Mouse (Mus musculus) layer of hippocampus, postnatal 14 days (tissue): ENCODE measurements around the gene Itprid2. TPM values are rescaled to one million over a fixed set of nuclear protein-coding genes. Genes with fewer than 3 reads are reported as not detected.

Experiments used
- DNase-seq, 2 experiments: peaks; one replicate each; pipeline ENCODE4 v3.0.0; 2021 to 2022; ENCODE audit warnings: low spot score in 2 of 2, mixed read lengths in 1 of 2
- total RNA-seq, 2 experiments: library from RNA; stranded (reverse); gene quantifications; 2 replicates each; pipeline ENCODE4 v1.2.3; 2021

The Itprid2 gene
- total RNA-seq, 2 experiments from 2014 or later = 40.0 to 43.1 TPM

DNA sequence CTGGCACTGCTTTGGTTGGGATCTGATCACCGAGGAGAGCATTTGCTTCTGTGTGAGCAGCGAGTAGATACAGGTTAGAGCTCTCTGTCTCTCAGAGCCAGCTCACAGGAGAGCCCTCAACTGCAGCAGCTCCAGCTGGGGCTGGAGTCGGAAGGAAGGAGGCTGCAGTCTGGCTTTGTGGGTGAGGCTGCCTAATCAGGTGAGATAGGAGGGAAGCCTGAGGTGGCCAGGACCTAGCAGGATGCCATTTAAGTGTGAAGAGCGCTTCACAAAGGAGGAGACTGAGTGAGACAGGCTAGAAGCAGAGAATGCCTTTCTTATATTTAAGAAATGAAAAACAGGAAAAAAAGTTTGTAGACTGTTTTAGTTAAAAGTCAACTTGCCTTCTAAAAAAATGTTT lies 11.9 kb downstream of the Itprid2 start:
- no peak for DNase-seq

DNA sequence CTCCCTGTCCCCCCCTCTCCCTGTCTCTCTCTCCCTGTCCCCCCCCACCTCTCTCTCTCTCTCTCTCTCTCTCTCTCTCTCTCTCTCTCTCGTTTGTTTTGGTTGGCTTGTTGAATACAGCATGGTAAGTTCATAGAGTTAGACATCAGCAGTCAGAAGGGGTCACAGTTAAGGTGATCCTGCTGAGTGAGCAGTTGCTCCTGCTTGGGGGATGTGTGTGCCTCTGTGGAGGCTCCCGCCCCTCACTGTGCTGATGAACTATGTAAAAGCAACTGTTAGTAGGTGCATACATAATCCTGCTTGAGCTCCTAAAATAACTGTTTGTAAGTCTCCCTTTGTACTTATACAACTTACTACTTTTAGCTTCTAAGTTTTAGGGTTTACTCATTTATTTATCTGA lies 12.6 kb downstream of the Itprid2 start:
- no peak for DNase-seq

DNA sequence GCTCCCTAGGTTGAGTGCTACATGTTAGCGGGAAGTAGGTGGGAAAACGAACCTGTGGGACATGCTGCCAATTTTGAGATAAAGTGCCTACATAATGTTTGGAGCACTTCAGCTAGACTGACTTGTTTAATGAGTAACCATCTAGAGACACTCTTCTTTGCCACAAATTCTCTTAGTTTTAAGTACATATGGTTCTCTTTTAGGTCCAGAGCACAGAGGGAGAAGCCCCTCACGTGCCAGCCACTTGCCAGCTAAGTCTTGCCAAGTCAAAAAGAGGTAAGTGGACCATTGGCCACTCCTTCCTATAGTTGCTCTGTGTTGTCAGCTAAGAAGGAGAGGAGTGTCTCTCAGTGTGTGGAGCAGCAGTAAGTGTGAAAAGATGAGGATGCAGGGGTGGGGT lies 16.0 kb downstream of the Itprid2 start:
- no peak for DNase-seq

DNA sequence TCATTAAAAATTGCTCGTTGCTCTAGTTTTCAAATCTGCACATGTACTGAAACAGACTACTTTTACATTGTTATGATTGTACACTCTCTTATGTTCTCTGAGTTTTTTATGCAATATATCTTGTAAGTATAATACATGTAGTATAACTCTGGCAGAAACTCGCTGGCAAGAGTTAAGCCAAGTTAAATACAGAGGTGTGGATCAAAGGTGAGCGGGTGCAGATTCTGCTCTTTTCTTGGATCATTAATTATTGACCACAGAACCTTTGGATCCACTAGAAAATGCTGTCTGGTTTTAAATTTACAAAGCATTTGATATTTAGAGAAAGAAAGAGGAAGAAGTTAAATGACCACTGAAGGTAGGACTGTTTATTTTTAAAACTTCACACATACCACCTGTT lies 16.5 kb downstream of the Itprid2 start:
- no peak for DNase-seq

DNA sequence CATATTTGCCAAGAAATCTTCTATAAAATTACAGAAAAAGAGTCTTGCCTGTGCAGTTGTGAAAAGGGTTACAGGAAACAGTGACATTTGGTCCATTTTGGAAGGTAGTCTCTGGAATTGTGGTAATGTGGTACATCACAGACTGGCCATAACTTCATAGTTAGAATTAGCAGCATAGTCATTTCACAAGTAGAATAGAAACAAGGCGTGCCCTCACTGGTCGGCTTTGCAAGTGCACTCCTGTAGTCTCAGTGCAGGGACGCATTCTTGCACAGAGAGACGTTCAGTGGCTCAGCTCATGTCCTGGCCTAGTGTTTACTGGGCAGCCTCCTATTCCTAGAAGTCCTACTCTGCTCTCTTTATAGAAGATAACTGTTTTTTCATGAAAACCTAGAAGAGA lies 17.4 kb downstream of the Itprid2 start:
- no peak for DNase-seq

DNA sequence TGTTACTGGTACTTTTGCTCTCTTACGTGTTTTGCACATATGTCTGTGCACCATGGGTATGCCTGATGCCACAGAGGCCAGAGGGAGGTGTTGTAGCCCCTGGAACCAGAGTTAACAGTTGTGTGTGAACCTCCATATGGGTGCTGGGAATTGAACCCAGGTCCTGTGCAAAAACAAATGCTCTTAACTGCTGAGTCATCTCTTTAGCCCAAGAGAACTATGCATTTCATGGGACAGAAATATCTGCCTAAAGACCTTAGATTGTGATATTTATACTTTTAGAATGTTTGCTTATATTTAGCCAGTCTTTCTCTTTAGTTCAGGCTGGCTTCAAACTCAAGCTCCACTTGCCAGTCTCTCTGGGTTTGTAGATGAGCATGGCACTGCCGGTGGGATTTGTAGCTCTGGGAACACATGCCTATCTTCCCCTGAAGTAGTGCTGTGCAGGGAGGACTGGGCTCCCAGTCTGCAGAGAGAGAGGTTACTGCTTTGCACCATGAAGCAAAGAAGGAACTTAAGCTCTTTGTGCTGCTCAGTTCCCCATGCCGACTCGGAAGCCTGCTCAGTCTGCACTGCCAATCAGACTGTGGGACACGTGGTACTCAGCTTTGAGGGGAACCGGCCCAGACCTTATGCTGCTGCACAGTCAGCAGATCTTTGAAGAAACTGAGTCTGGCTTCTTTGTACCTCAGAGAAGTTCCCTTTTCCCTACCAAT lies 18.1 kb downstream of the Itprid2 start:
- peak in 1 of 2 experiments; percentile 35 for DNase-seq

DNA sequence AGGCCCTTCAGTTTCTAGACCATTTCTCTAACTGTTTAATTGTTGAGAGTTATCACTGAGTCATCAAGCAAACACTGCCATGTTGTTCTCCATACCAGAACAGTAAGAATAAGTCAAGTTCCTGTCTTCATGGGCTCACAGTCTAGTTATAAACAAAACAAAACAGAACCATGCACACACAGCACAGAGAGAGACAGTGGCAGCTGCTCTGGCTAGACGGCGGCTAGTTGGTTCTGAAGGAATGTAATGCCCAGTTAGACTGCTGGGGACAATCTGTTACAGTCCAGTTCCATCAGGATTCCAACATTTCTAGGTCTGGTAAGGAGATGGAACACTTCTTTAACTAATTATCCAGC lies 18.6 kb downstream of the Itprid2 start:
- DNase-seq = no peak

DNA sequence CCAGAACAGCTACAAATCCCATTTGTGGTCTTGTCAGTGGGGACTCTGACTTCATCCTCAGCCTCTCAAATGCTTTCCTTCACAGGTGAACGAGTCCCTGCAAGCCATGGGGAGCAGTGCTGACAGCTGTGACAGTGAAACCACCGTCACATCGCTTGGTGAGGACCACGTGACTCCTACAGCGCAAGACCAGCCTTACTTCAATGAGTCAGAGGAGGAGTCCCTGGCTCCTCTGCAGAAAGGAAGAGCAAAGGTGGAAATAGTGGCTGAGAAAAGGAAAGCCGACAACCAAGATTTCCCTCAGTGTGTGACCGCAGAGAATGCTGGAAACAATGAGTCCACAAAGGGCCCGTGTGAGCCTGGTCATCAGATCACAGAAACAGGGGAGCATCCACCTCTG lies 21.9 kb downstream of the Itprid2 start:
- no peak for DNase-seq

DNA sequence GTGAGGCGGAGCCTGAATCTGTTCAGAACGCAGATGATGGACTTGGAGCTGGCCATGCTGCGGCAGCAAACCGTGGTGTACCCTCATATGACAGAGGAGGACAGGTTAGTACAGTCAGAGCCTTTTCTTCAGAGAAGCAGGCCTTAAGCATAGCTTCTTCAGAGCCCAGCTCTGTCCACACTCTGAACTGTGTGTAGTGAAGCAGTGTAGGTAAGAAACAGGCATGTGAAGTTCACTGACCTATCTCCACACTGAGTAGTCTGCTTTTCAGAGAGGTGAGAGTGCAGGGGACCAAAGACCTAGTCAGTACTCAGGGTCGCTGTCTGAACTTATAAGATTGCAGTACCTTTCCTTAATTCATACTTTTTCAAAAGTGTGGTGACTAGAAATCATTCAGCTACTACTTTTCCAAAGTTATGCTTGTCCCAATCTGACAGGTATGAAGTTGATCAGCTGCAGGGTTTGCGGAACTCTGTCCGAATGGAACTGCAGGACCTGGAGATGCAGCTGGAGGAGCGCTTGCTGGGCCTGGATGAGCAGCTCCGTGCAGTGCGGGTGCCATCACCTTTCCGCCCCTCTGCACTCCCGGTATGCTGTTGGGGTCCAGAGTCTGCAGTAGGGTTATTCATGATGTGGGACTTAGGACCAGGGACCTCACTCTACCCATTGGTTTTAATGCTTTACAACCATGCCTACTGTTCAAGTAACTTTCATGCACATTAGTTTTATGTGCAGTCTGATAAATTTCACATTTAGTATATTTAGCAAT lies 25.4 kb downstream of the Itprid2 start:
- DNase-seq = no peak

DNA sequence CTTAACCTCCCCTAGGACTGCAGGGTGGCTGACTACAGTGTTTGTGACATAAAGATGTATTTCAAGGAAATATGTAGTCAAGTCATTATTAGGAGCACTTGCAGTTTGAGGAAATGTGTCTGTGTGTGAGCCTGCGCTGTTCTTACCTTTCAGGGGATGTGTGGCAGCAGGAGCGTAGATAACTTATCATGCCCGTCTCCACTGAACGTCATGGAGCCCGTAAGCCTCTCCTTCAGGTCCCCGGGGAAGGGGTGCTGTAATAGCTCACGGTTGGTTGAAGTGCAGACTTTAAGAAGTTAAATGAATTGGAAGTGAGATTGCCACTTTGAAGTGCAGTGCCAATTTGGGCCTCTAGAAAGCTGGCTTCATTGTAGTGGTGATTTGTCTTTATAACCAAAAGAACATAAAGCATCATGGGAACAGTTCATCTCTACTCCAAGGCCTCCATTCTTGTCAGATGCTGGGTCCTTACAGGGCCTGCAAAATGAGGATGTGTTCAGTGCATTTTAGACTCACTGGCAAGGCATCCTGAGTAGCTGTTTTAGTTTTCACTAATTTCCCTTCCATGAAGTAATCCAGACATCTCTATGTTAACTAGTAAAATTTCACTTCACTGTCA lies 26.4 kb downstream of the Itprid2 start:
- DNase-seq = no peak

DNA sequence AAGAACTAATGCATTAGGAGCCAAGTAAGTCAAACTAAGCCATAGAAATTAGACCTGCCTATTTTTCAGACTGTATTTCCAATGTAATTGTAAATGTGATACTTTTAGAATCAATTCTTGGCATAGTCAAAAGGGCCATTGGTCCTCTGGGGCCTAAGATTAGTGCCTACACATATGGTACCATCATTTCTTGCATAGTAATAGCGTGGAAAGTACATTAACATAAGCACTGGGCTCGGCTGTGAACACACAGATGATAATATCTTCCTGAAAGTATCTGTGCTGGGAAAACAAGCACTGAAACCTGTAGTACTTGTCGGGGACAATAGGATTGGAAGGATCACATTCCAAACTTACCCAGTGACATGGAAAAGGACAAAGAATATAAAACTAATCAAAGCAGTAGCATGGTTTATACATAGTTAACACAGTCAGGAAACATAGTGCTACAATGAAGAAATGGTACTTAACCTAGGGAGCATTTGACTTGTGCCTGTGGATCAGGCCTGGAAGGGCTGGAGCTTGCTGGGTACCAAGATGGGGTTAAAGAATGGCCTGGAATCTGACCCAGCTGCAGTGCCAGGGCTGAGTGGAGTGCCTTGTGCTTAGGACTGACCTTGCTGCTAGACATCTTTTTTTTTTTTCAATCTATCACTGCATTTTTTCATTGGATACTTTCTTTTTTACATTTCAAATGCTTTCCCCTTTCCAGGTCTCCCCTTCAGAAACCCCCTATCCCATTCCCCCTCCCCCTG lies 29.6 kb downstream of the Itprid2 start:
- DNase-seq = no peak

DNA sequence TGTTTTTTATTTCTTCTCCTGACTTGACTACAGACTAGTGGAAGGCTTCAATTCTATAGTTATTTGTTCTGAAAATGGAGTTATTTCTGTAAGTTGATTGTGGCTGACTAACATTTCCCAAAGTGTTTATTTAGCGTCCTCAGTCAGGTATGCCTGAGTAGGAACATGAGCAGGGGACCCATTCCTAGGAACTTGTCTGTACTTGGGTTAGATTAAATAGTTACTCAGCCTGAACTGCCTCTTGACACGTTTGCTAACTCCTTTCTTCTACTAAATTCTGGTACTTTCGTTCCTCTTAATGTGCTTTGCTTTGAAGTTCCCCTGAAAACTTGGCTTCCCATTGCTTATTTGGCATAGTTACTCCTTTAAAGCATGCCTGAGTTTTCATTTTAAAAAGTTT lies 30.3 kb downstream of the Itprid2 start:
- no peak for DNase-seq

DNA sequence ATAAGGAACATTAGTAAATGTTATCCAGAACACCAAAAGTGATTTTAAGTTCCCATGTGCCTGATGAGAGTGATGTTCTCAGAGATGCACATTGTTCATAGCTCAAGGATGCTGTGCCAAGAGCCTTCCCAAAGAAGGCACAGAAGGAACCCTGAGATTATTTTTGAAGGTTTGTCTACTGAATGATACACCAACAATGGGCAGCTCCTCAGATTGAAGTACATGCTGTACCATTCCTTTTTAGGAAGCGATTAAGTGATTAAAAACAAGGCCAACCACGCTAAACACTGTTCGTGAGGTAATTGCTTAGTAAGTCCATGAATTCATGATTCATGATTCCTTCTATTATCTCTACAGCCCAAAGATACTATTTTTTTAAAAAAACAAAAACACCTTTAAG lies 40.1 kb downstream of the Itprid2 start:
- no peak for DNase-seq

DNA sequence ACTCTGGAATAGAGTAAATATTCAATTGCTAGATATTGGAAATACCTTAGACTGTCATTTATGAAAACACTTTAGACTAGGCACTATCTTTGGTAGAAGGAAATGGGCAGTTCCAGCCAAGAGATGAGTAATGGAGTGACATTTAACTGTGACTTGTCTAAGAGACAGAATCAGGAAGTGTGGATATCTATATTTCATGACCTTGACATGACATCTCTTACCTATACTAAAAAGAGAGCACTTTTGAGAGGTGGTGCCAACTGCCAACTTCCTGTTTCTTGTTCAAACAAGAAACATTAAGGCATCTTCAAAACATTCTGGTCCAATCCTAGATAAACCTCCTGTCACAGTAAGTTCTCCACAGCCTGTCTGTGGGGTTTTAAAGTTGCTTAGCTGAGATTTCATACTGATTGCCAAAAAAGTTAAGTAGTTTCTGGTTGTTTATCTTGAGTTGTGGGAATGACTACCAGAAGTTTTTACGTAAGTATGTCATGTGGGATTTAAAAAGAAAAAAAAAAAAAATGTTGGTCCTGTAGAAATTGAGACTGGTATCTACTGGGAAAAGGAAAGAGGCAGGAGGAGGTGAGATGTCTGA lies 42.6 kb downstream of the Itprid2 start:
- DNase-seq = no peak

DNA sequence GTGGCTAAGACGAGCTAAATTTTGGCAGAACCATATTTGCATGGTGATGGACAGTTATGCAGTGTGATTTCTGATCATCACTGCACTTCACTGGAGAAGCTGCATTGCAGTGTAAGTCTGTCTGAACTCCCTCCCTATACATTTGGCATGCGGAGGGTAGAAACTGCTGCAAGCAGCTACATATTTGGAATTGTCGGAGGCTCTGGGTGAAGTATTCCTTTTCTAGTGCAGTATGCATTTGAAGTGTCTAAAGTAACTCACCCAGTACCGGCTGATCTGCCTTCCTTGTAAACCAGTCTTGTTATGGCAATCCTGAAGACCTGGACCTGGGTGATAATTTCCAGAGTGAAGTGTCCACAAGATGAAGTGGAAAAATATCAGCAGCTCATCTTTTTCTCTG lies 46.5 kb downstream of the Itprid2 start:
- no peak for DNase-seq

DNA sequence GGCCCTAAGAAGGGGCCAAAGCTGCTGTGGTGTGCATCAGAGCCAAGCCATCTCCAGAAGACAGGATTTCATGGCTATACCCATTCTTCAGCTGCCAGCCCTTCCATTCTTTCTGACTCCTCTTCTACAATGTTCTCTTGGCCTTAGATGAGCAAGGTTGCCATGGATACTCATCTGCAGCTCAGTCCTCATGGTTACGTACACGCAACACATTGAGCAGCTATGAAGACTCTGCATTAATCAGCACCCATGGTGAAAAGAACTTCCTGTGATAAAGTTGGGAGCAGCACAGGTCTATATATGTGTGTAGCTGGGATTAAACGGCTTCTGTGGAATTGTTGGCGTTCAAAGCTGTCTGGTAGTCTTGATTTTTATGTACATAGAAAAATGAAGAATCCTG lies 48.1 kb downstream of the Itprid2 start:
- no peak for DNase-seq

DNA sequence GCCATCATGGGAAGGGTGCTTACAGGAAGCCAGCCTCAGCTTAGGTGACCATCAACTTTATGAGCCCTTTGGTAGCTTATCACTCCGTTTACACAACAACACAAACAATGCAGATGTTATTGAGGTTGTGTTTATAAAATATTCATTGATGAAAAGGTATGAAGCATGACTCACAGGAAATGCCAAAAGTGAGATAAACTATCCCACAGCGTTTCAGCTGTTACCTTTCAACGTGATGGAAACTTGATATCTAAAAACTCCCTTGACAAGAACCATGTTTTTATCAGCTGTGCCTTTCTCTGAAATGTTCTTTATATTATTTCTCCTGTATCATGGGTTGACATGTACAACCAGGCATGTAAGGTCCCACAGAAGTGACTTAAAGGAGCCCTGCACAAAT lies 55.7 kb downstream of the Itprid2 start:
- DNase-seq = no peak

DNA sequence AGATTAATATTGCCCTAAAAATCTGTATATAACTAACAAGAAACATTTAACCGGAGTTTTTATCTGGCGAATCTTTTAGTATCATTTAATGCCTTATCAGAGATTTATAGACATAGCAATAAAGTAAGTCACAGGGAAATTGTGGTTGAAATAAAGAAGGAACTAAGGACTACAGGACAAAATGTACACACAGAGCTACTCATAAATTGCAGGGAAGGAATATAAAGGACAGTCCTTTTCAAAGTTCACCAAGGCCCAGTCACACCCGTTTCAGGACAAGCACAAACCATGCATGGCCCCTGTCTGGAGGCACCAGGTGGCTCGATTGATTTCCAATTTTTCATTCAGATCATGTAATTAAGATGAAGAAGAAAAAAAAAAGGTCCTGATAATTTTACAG lies 60.0 kb downstream of the Itprid2 start:
- no peak for DNase-seq

DNA sequence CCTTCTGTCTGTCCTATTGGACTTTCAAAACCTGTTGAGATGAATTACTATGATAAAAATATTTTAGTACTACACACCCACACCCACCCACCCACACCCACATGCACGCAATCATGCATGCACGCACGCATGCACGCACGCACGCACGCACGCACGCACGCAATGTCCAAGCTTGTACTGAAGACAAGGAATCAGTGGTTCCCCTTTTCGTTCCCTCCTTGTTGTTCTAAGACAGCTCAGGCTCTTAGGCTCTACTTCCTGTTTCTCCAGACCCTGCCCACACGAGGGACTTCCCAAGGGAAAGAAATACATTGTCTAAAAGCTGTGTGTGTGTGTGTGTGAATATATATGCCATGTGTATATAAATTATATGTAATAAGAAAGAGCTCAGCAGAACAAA lies 60.8 kb downstream of the Itprid2 start:
- DNase-seq = no peak

DNA sequence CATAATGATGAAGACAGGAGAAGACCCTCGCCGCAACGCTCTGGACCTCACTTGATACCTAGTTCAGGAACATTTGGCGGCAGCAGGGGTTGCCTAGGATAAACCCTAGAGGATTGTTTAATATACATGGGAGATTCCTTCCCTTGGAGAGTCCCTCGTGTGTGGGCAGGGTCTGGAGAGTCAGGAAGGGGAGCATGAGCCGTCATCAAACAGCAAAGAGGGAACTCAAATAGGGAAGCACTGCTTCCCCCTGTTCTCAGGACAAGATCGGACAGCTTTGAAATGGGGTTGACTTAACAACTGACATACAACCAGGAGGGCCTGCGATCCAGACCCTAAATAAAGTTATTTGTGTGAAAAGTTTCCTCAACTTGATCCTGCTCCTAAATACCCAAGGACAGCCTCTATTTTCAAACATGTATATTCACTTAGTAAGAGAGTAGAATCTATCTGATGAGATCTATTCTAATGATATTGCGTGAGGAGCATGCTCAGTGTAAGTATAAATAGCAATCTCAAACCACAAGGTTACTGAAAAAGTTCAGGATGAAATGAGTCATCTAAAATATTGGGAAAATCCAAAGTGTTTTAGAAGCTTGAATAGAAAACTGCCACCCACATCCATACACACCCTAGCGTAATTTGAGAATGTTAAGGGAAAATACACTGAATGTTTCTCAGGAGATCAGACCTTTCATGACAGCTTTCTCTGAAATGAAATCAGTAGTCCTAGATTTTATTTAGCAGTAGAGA lies 61.5 kb downstream of the Itprid2 start:
- DNase-seq = peak in 1 of 2 experiments; percentile 8

DNA sequence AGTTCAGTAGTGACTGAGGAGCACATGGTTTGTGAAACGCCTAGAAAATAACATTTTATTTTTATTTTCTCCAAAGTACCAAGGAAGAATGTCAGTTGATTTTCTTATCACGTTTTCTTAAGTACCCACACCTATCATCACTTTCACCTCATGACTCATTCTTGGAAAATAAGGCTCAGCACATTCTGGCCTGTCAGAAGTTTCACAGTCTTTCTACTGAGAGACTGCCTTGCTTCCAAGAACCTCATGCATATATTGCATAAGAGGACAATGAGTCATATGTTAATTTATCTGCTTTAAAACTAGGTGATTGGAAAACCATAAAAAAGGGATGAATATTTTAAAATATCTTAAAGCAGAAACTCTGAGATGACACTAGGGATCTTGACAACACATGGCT lies 63.0 kb downstream of the Itprid2 start:
- no peak for DNase-seq
